ENCODE assay signal across 1 mouse cellular context in the genomic region with DNA sequence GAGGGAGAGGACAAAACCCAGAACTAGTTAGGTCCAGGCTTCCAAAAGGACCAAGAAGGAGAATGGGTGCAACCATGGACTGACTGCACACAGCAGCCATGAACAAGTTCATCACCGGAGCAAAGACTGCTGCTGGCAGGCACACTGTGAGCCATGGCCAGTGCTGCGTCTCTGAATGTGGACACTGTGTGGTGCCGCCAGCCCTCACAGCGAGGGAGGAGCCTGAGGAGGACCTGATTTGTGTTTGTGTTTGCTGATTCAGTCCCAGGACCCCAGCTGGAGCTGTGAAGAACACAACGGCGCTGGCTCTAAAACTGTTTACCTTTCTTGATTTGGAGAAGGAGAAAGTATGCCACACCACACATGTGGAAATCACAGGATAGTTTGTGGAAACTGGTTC.
TF ChIP-seq lines count a peak whose summit lies in the region.

No protein-coding gene starts in this region.

TF ChIP-seq in ES-E14, 5 proteins besides CTCF, POLR2A, EP300 and RAD21 (continued from another document):
- TF ChIP-seq CHD2 (IDR thresholded peaks at IDR 0.05; ENCODE audit: low read depth, low read length): no peak
